Mouse (Mus musculus) cerebral cortex, adult 2 months (tissue): ENCODE data around the gene Akap12.

Source experiments
- WGBS: fragments of 180-500 bp; shearing (Covaris S2); methylation state at CpG from one replicate; pipeline ENCODE4 v1.1.7; 2018; 5-methylcytosine and 5-hydroxymethylcytosine counted together

Akap12 gene

GRCm38 (mm10) chr10:4266041-4266930 is at the start of gene Akap12:
Akap12 (plus strand) TSS chr10:4266380.
- 1% methylated on average over 54 of the region's 54 CpGs for WGBS

- 83% methylated on average over 17 of the region's 17 CpGs for WGBS
Observed at GRCm38 (mm10) chr10:4230563-4231359, 35.4 kb upstream of the Akap12 start.

GRCm38 (mm10) chr10:4233102-4233501 is 33.1 kb upstream of the Akap12 start:
- 20% methylated on average over 9 of the region's 9 CpGs for WGBS

- 77% methylated on average over 5 of the region's 5 CpGs for WGBS
Observed at GRCm38 (mm10) chr10:4239794-4240574, 26.2 kb upstream of the Akap12 start.

GRCm38 (mm10) chr10:4243591-4244300 is 22.4 kb upstream of the Akap12 start:
- 89% methylated on average over 16 of the region's 16 CpGs for WGBS

GRCm38 (mm10) chr10:4245812-4246211 is 20.4 kb upstream of the Akap12 start:
- 80% methylated on average over 2 of the region's 2 CpGs for WGBS

- 82% methylated on average over 7 of the region's 7 CpGs for WGBS
Observed at GRCm38 (mm10) chr10:4246407-4246806, 19.8 kb upstream of the Akap12 start.

GRCm38 (mm10) chr10:4249235-4249845 is 16.8 kb upstream of the Akap12 start:
- WGBS, result 58% methylated on average over 4 of the region's 4 CpGs

- WGBS, result 99% methylated on average over 3 of the region's 3 CpGs
Observed at GRCm38 (mm10) chr10:4250681-4251080, 15.5 kb upstream of the Akap12 start.

GRCm38 (mm10) chr10:4253613-4254012 is 12.6 kb upstream of the Akap12 start:
- WGBS, result 87% methylated on average over 4 of the region's 4 CpGs

- WGBS, result 66% methylated on average over 5 of the region's 5 CpGs
Observed at GRCm38 (mm10) chr10:4254459-4254858, 11.7 kb upstream of the Akap12 start.

- WGBS, result 89% methylated on average over 5 of the region's 5 CpGs
Observed at GRCm38 (mm10) chr10:4260925-4261324, 5.3 kb upstream of the Akap12 start.

- whole genome bisulfite sequencing, result 87% methylated on average over 9 of the region's 9 CpGs
Observed at GRCm38 (mm10) chr10:4261359-4261952, 4.7 kb upstream of the Akap12 start.

- 25% methylated on average over 13 of the region's 13 CpGs for WGBS
Observed at GRCm38 (mm10) chr10:4265641-4266040, 539 bp upstream of the Akap12 start.

GRCm38 (mm10) chr10:4266931-4267310 is 741 bp downstream of the Akap12 start:
- WGBS, result 4% methylated on average over 11 of the region's 11 CpGs

GRCm38 (mm10) chr10:4267481-4267880 is 1.3 kb downstream of the Akap12 start:
- 73% methylated on average over 7 of the region's 7 CpGs for WGBS

- WGBS, result 96% methylated on average over 7 of the region's 7 CpGs
Observed at GRCm38 (mm10) chr10:4268140-4268539, 2.0 kb downstream of the Akap12 start.

GRCm38 (mm10) chr10:4275572-4275971 is 9.4 kb downstream of the Akap12 start:
- WGBS, result 88% methylated on average over 10 of the region's 10 CpGs

- 91% methylated on average over 13 of the region's 13 CpGs for WGBS
Observed at GRCm38 (mm10) chr10:4276081-4276480, 9.9 kb downstream of the Akap12 start.

GRCm38 (mm10) chr10:4278041-4278440 is 11.9 kb downstream of the Akap12 start:
- 79% methylated on average over 6 of the region's 6 CpGs for WGBS
